Mouse (Mus musculus): ENCODE measurements around the gene Prps1l3.

DNA sequence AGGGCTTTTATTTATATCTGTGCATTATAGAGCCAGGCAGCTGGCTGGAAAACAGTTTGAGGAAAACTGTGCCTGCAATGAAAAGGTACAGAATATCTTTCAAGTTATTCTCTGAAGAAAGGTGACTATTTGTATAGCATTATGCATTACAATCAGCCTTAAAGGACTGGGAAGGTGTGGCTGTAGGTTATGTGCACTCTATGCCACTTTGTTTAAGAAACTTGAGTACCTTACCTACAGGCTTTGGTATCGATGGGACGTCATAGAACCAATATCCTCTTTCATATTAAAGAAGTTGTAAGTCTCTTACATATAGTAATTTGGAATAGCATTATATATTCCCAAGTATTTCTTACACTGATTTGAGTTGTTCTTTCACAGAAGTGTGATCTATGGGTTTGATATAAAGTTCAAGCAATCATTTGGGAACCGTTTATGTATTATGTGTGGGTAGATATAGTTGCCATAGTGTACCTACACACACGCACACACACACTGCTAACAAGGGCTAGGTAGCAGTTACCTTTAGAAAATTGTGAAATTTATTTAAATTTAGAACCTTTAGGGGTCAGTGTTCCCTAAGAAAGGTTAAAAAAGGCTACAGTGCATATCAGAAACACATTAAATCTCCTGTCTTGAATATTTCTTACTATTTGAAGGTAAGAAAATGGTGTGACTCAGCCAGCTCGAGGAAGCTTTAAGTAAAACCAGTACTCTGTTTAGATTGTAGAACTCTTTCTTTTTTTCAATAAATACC lies 55.3 kb downstream of the Prps1l3 start:
- TF ChIP-seq EP300 (IDR thresholded peaks at IDR 0.05) (no peak), CTCF (IDR thresholded peaks at IDR 0.05) (peak; percentile 37; the same call in 1 of the 2 replicates)

All from lung, postnatal 0 days (tissue).